Comparison of ENCODE assay signal across 8 mouse cellular contexts in the genomic region with DNA sequence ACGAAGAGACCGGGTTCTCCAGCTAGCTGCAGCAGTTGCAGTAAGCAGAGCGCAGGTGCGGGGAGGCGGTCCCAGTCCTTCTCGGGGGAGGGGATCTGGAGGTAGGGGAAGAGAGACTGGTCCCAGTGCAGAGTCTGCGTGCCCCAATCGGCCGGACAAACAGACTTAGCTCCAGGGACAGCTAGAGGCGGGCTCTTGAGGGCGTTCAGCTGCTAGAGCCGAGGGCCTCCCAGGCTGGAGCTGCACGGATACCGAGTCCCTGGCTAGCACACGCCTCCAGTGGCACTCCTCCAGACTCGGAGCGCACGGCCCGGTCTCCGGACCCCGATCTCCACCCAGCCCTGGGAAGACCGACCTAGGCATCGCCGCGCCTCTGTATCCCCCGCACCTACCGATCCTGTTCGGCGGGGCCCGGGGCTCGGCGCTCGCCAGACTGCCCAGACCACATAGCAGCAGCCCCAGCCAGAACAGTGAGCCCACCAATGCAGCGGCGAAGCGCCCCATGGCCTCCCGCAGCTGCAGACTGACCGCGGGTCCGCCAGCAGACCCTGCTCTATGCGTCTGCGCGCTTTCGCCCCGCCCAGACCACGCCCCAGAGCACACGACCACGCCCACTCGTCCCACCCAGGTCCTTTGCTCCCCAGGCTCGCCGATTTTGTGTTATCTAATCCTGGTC. TPM values are rescaled to one million over a fixed set of nuclear protein-coding genes. Genes with fewer than 3 reads are reported as not detected.
A peak's percentile ranks its signal among the peaks of the same experiment; 100 is the strongest.
DNase-seq lines count a peak whose midpoint lies in the region; ATAC-seq and TF ChIP-seq lines count a peak whose summit lies in the region.

TSS of gene Pcyox1 (minus strand) at position 574 of the 676 bp plus-strand sequence.

- H3K27me3 ChIP-seq in embryonic facial prominence, embryonic 15.5 days = no peaks in the 10 kb centered on the region
- H3K27me3 ChIP-seq in limb, embryonic 13.5 days = peaks cover 5% of the 10 kb centered on the region; the same call in 1 of the 2 replicates
- H3K27me3 ChIP-seq in midbrain, embryonic 15.5 days (replicated peaks) = no peaks in the 10 kb centered on the region
- no peaks in the 10 kb centered on the region for H3K27me3 ChIP-seq in spleen, adult 2 months (ENCODE audit: control insufficient read depth, insufficient read depth, low read length)

- H3K4me1 ChIP-seq in bone marrow macrophage, adult 2 months (ENCODE audit: control insufficient read depth, insufficient read depth, low read length) = peaks cover 28% of the 10 kb centered on the region
- H3K4me1 ChIP-seq in embryonic facial prominence, embryonic 15.5 days = peaks cover 27% of the 10 kb centered on the region
- H3K4me1 ChIP-seq in limb, embryonic 13.5 days = peaks cover 20% of the 10 kb centered on the region
- H3K4me1 ChIP-seq in midbrain, embryonic 15.5 days = peaks cover 34% of the 10 kb centered on the region
- peaks cover 5% of the 10 kb centered on the region for H3K4me1 ChIP-seq in spleen, adult 2 months (ENCODE audit: control insufficient read depth, insufficient read depth, insufficient read length)

- peaks cover 13% of the 10 kb centered on the region for H3K36me3 ChIP-seq in embryonic facial prominence, embryonic 15.5 days
- peaks cover 20% of the 10 kb centered on the region for H3K36me3 ChIP-seq in limb, embryonic 13.5 days
- peaks cover 6% of the 10 kb centered on the region for H3K36me3 ChIP-seq in midbrain, embryonic 15.5 days (replicated peaks)
- H3K36me3 ChIP-seq in spleen, adult 2 months (ENCODE audit: control insufficient read depth, insufficient read depth, low read length) = peaks cover 2% of the 10 kb centered on the region; the same call in 1 of the 2 replicates

- WGBS in embryonic facial prominence, embryonic 15.5 days = under 1% methylated on average over 51 of the region's 51 CpGs
- under 1% methylated on average over 51 of the region's 51 CpGs for WGBS in limb, embryonic 13.5 days
- WGBS in midbrain, embryonic 15.5 days = under 1% methylated on average over 51 of the region's 51 CpGs
- under 1% methylated on average over 51 of the region's 51 CpGs for WGBS in spleen, adult 2 months

- peak; percentile 92 for DNase-seq in A20 (ENCODE audit: low read depth, low spot score)
- DNase-seq in heart, adult 8-10 months (ENCODE audit: low spot score) = peak; percentile 88
- DNase-seq in kidney, adult 9 months = peak; percentile 90
- DNase-seq in spleen, adult 2 months (ENCODE audit: low read depth in 1 of 2, low spot score in 2 of 2) = peak; percentile 50 to 83

- TF ChIP-seq CTCF in bone marrow macrophage, adult 2 months (IDR thresholded peaks at IDR 0.05; ENCODE audit: low read depth, low read length) = no peak
- TF ChIP-seq CTCF in spleen, adult 2 months (IDR thresholded peaks at IDR 0.05; ENCODE audit: extremely low read depth, insufficient read depth, insufficient read length, insufficient replicate concordance) = no peak

- no peaks in the 10 kb centered on the region for H3K9me3 ChIP-seq in embryonic facial prominence, embryonic 15.5 days (replicated peaks)
- 0 out of 2 replicates have a peak, but pooled peaks cover under 1% of the 10 kb centered on the region for H3K9me3 ChIP-seq in limb, embryonic 13.5 days
- H3K9me3 ChIP-seq in midbrain, embryonic 15.5 days = no peaks in the 10 kb centered on the region

- peak; percentile 64; the same call in 1 of the 2 replicates for TF ChIP-seq POLR2A in bone marrow macrophage, adult 2 months (IDR thresholded peaks at IDR 0.05; ENCODE audit: borderline replicate concordance, low read depth, low read length)
- peak; percentile 69 for TF ChIP-seq POLR2A in spleen, adult 2 months (IDR thresholded peaks at IDR 0.05; ENCODE audit: low read depth, low read length)

- peak within 1 kb of the TSS; percentile 65 for H3K9ac ChIP-seq in embryonic facial prominence, embryonic 15.5 days
- peak within 1 kb of the TSS; percentile 84 for H3K9ac ChIP-seq in limb, embryonic 13.5 days
- H3K9ac ChIP-seq in midbrain, embryonic 15.5 days = peak within 1 kb of the TSS; percentile 92

- peak within 1 kb of the TSS; percentile 76 for H3K27ac ChIP-seq in bone marrow macrophage, adult 2 months (ENCODE audit: insufficient read depth, low read depth, low read length)
- H3K27ac ChIP-seq in embryonic facial prominence, embryonic 15.5 days (replicated peaks) = peak within 1 kb of the TSS; percentile 92
- peak within 1 kb of the TSS; percentile 87 for H3K27ac ChIP-seq in limb, embryonic 13.5 days
- H3K27ac ChIP-seq in midbrain, embryonic 15.5 days = peak within 1 kb of the TSS; percentile 93
- H3K27ac ChIP-seq in spleen, adult 2 months (ENCODE audit: insufficient read depth, low read length) = peak within 1 kb of the TSS; percentile 66

- H3K4me2 ChIP-seq in embryonic facial prominence, embryonic 15.5 days (replicated peaks) = peak within 1 kb of the TSS; percentile 76
- peak within 1 kb of the TSS; percentile 90 for H3K4me2 ChIP-seq in limb, embryonic 13.5 days (replicated peaks)
- peak within 1 kb of the TSS; percentile 63 for H3K4me2 ChIP-seq in midbrain, embryonic 15.5 days

- peak; percentile 91 for ATAC-seq in embryonic facial prominence, embryonic 15.5 days (ENCODE audit: insufficient number of reproducible peaks, low FRiP score, low TSS enrichment, low read depth)
- peak; percentile 94 for ATAC-seq in limb, embryonic 13.5 days (ENCODE audit: low FRiP score, low read depth)
- ATAC-seq in midbrain, embryonic 15.5 days (replicated peaks) = peak; percentile 95

- H3K4me3 ChIP-seq in bone marrow macrophage, adult 2 months (ENCODE audit: insufficient read depth, low read length) = peak within 1 kb of the TSS; percentile 84
- peak within 1 kb of the TSS; percentile 92 for H3K4me3 ChIP-seq in embryonic facial prominence, embryonic 15.5 days (replicated peaks)
- H3K4me3 ChIP-seq in limb, embryonic 13.5 days = peak within 1 kb of the TSS; percentile 91
- H3K4me3 ChIP-seq in midbrain, embryonic 15.5 days = peak within 1 kb of the TSS; percentile 91
- H3K4me3 ChIP-seq in spleen, adult 2 months (ENCODE audit: extremely low read depth, insufficient read depth, insufficient read length) = peak within 1 kb of the TSS; percentile 93

RNA-seq across cellular contexts. Expression of gene Pcyox1, which starts in this region (rescaled TPM):
- polyA plus RNA-seq in bone marrow macrophage, adult 2 months (2012; ENCODE audit: insufficient read depth, insufficient read length, missing spikeins) = 98.9 and 99.9 TPM in 2 replicates
- 96.3 and 102 TPM in 2 replicates for polyA plus RNA-seq in embryonic facial prominence, embryonic 15.5 days (2015; fragmentation: Nextera tagmentation; extraction: Ambion mirVana)
- 10 to 100 TPM; 68.7 to 96.5 (median 89.3) TPM for total RNA-seq in heart, adult 8-10 months (2022)
- 85.9 and 86.3 TPM in 2 replicates for polyA plus RNA-seq in limb, embryonic 13.5 days (2015; fragmentation: Nextera tagmentation; extraction: Ambion mirVana)
- 93.3 and 96.5 TPM in 2 replicates for polyA plus RNA-seq in midbrain, embryonic 15.5 days (2015; fragmentation: Nextera tagmentation; extraction: Ambion mirVana)
- 10.3 and 10.5 TPM in 2 replicates for polyA plus RNA-seq in spleen, adult 2 months (2012; rRNA removed)

Comparison
In these comparisons a context has a peak if more than half of its experiments do, and no peak if none do; other contexts are left out.
1. Peak in every context shown above with its lines: DNase-seq, ATAC-seq, H3K4me3 ChIP-seq and H3K27ac ChIP-seq.